Mouse (Mus musculus) spleen, adult 2 months (tissue): ENCODE results near the gene Snd1.

Source experiments
- CTCF ChIP-seq: fragments of 200-500 bp; IDR thresholded peaks from 2 replicates; pipeline ENCODE4 v1.5.1; 2011; ENCODE audit warnings: mild to moderate bottlenecking, inconsistent platforms; ENCODE audit not compliant: insufficient read depth, insufficient read length, insufficient replicate concordance; ENCODE audit errors: extremely low read depth
- POLR2A ChIP-seq: fragments of 200-500 bp; IDR thresholded peaks from 2 replicates; pipeline ENCODE4 v1.6.1; 2011; ENCODE audit warnings: low read depth, low read length, inconsistent platforms

DNA sequence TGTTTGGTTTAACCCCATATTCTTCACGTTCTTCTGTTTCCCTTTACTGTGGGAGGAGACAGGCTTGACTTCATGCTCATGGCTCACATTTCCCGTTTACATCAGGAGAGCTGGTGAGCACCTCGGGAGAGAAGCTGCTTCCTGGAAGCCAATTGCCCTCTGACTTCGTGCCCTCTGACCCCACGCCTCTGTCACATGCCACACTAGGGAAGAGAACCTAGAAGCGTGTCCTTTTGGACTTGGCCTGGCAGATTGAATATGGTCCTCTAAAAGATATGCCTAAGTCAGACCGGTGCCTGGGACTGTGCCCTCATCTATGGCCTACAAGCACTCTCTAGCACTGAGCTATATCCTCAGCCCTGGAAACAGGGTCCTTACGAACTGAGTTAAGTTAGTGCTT, 430.4 kb downstream of the Snd1 start:
- TF ChIP-seq CTCF (no peak), POLR2A (no peak)
